Mouse (Mus musculus): Measurements from ENCODE around the gene Gm29866. TPM values are rescaled to one million over a fixed set of nuclear protein-coding genes. Genes with fewer than 3 reads are reported as not detected.

Gm29866 gene
- not detected in 2 replicates for polyA plus RNA-seq (2012; rRNA removed; ENCODE audit: low replicate concordance)

DNA sequence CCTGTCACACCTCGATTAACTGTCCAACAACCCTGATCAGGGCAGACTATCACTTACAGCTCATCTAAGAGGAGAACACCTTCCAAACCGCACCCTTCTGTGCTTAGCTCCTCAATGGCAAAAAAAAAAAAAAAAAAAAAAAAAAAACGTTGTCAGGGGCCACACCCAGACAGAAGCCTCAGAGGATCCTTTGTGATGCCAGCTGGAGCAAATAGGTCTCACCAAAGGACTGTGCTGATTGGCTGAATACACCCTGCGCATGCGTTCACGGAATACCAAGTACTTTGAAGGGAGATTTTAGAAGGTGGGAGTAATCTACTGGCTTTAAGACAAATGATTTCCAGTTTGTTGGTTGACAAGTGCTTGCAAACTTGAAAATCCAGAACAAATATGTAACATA is at the start of gene Gm29866:
Gene Gm29866 (minus strand): TSS at position 101 of the 400 bp plus-strand sequence.

Other genes with a start within 250 kb of the Gm29866 start
- gene Gm20909, start 170.9 kb upstream of the Gm29866 start, polyA plus RNA-seq (2012; rRNA removed; ENCODE audit: low replicate concordance), result not detected in 2 replicates
- not detected in 2 replicates for gene Gm20865, start 247.9 kb upstream of the Gm29866 start, polyA plus RNA-seq (2012; rRNA removed; ENCODE audit: low replicate concordance)

Data from duodenum, adult 2 months (tissue).